Mouse (Mus musculus): ENCODE measurements around the gene Nos1ap.

DNA sequence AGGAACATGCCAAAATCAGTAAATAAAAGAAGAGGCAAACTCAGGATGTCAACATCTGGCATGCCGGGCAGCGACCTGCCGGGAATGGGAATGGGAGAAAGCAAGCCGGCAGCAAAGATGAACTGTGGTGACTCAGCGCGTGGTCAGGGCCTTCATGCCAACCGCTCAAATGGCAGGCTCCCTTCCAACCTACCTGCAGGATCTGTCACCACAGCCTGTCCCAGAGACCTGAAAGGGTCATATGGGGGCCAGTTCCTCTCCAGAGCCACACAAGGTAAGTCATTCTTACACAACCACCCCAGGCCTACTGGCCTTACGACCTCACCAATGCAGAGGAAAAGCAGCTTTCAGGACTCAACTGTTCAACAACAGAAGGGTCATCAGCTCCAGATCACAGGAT lies 93.4 kb downstream of the Nos1ap start:
- TF ChIP-seq CTCF (IDR thresholded peaks at IDR 0.05) (no peak), EP300 (IDR thresholded peaks at IDR 0.05) (no peak)

Data from lung, postnatal 0 days (tissue).